Mouse (Mus musculus): ENCODE results near the gene Drg2.
"Not testable (repeated sequence)": the region's sequence is repeated elsewhere in the genome, so short reads cannot be mapped to it uniquely, and the experiment has no call there.

Gene Drg2

GRCm38 (mm10) chr11:60454080-60454744, at the start of gene Drg2:
Drg2 (plus strand) TSS chr11:60454591.
- in situ Hi-C loops (cut with MboI, MseI), result no loop called here

DNA sequence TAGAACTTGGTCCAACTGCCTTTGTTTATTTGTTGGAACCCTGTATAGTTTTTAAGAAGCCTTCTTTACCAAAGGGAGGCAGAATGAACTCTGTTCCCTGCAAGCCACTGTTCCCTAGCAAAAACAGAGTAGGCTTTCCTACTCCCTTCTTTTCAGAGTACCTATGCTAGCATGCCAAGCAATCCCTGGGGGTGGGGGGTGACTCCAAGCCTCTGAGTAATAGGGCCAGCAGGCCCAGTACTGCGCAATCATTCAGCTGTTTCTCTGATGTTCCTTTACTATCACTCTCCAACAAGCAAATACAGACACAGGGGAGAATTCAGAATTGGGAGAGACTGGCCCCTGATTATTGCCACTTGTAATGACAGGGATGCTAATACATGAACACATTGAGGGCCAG, 47.8 kb upstream of the Drg2 start:
- in situ Hi-C loops (cut with MboI, MseI), result no loop called here

- in situ Hi-C loops (cut with MboI, MseI), result no loop called here
These were observed 42.2 kb upstream of the Drg2 start for GRCm38 (mm10) chr11:60412173-60412572.

- in situ Hi-C loops (cut with MboI, MseI), result no loop called here
These were observed 41.5 kb upstream of the Drg2 start for GRCm38 (mm10) chr11:60412921-60413320.

GRCm38 (mm10) chr11:60416590-60416962, 37.8 kb upstream of the Drg2 start:
- in situ Hi-C loops (cut with MboI, MseI), result no loop called here

- in situ Hi-C loops (cut with MboI, MseI), result no loop called here
These were observed 37.3 kb upstream of the Drg2 start, which contains the start of gene Gid4 for GRCm38 (mm10) chr11:60416963-60417716. Gid4 (plus strand) TSS chr11:60417145.

- in situ Hi-C loops (cut with MboI, MseI), result no loop called here
These were observed 36.5 kb upstream of the Drg2 start, which contains the start of gene Atpaf2 for GRCm38 (mm10) chr11:60417717-60418472. Atpaf2 (minus strand) TSS chr11:60418457.

DNA sequence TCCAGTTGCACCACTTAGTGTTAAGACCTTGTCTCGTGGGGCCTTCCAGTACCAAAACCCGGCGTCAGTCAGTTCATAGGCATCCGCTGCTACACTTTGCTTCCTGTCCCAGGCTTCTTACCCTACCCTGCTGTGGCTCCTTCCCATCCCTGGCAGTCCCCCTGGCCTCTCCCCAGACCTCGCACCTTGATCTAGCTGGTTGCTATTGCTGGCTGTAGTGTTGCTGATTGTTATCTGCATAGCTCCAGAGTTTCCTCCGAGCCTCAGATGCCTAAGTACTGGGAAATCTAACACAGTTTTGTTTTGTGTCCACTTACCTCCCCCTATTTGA, 36.0 kb upstream of the Drg2 start:
- in situ Hi-C loops (cut with MboI, MseI), result no loop called here

- in situ Hi-C loops (cut with MboI, MseI), result no loop called here
These were observed 32.2 kb upstream of the Drg2 start for GRCm38 (mm10) chr11:60422046-60422668.

- in situ Hi-C loops (cut with MboI, MseI), result no loop called here
These were observed 31.4 kb upstream of the Drg2 start for GRCm38 (mm10) chr11:60423006-60423405.

DNA sequence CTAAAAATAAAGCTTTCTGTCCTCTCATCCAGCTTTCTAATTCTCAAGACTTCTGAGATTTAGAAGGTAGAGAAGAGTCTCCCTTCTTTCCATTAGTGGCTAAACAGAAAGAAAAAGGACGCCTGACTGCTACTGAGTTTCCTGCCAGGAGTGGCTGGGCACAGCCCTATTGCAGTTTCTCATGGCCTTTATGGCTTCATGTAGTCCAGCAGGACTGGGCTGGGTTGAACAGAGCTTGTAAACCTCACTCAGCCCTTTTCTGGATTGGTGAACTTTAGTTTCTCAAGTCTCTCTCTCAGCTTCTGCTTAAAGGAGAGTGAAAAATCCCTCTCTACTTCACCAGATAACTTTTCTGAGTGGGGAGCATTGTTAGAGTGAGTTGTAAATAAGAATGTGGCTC, 28.0 kb upstream of the Drg2 start:
- in situ Hi-C loops (cut with MboI, MseI), result no loop called here

GRCm38 (mm10) chr11:60427628-60428027, 26.8 kb upstream of the Drg2 start:
- in situ Hi-C loops (cut with MboI, MseI), result no loop called here

DNA sequence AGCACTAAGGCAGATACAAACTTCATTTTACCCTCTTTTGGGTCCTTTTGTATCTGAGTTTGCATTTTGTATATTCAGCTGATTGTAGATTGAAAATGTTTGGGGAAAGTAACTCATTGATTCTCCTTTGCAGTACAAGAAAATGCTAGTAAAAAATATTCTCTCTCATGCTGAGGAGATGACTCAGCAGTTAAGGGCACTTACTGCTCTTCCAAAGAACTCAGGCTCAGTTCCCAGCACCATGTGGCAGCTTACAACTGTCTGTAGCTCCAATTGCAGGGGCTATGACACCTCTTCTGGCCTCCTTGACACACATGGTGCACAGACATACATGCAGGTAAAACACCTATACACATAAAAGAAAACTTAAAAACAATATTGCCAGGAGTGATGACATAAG, 20.9 kb upstream of the Drg2 start:
- in situ Hi-C loops (cut with MboI, MseI), result no loop called here

GRCm38 (mm10) chr11:60435133-60435532, 19.3 kb upstream of the Drg2 start:
- in situ Hi-C loops (cut with MboI, MseI), result no loop called here

DNA sequence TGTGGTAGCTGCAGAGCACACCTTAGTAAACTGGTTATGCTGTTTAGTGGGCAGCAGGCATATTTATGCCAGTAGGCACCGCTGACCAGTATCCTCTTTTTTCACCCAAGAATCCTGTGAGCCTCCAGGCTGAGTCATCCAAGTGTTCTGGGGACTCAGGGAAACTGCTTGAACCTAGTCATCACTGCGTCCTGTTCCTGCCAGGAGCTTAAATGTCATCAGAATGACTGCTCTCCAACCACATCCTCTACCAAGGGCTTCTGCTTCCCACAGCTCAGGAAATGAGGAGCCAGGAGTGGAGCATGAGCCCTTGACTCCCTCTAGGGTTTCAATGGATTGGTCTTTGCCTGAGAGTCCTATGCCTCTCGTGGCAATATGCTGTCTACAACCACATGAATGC, 17.8 kb upstream of the Drg2 start:
- in situ Hi-C loops (cut with MboI, MseI), result no loop called here

- in situ Hi-C loops (cut with MboI, MseI), result not testable (repeated sequence)
These were observed 14.8 kb upstream of the Drg2 start for GRCm38 (mm10) chr11:60439621-60440020.

DNA sequence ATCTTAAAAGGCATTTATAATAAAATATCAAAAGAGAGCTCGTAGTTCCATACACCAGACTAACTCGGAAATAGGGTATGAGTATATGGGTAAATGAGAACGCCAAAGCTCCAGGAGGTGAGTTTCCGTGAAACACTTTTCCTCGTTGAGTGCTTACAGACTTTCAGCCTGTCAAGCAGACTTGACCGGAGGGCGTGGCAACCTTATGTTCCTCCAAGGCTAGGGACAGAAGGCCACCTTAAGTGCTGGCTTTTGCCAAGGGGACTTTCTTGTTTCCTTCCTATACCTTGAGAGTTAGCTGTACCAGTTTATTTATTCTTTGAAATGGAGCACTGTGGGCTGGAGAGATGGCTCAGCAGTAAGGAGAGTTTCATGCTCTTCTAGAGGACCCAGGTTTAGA, 14.2 kb upstream of the Drg2 start:
- in situ Hi-C loops (cut with MboI, MseI), result no loop called here

GRCm38 (mm10) chr11:60442896-60443295, 11.5 kb upstream of the Drg2 start:
- in situ Hi-C loops (cut with MboI, MseI), result no loop called here

DNA sequence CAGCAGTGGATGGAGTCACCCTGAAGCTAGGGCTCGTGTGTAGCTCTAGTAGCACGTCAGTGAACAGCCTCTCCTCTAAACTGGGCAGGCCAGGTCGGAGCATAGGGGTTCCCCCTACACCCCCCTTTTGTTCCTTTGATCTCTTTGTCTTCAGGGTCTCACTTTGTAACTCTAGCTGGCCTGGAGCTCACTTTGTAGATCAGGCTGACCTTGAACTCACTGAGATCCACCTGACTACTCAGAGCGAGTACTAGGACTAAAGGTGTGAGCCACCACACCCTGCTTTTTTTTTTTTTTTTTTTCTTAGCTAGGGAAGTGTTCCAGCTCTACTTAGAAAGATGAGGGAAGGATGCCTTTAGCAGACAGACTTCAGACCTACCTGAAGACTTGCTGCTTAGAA, 10.4 kb upstream of the Drg2 start:
- in situ Hi-C loops (cut with MboI, MseI), result no loop called here

DNA sequence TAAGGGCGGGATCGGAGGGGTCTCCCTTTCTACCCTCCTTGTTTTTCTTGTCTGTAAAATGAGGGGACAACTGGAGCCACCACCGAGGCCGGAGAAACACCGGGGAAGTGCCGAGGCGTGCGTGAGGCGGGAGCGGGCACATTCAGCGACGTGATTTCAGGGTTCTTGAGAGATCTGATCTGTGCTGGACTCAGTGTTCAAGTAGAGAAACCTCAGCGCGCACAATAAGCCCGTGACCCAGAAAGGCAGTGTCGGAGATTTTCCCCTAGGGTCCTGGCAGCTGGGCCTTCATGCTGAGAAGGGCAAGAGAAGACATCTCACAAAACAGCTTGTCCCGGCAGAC, 325 bp downstream of the Drg2 start:
- in situ Hi-C loops (cut with MboI, MseI), result no loop called here

- in situ Hi-C loops (cut with MboI, MseI), result no loop called here
These were observed 3.6 kb downstream of the Drg2 start for GRCm38 (mm10) chr11:60457973-60458372.

DNA sequence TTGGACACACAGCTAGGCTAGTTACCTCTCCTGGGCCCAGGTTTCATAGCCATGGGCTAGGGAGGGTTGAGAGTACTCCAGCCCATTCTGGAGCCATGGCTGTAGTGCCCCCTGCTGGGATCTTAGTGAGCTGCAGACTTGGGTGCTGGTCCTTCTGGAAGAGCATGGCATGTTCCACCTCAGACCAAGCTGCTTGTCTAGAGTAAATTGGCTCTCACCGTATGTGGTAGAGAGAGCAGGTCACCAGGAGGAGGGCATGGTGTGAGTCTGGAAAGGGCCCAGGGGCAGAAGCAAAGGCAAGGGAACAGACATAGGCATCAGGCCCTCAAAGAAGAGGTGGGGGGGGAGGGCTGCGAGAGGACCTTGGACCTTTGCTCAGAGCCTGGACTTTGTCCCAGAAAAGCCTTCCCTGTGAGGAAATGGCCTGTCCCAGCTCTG, 11.6 kb downstream of the Drg2 start:
- in situ Hi-C loops (cut with MboI, MseI), result no loop called here

All from regulatory T cell (primary cell).